Mouse (Mus musculus): Measurements from ENCODE around the gene Nop16.
"Not testable (repeated sequence)": the region's sequence is repeated elsewhere in the genome, so short reads cannot be mapped to it uniquely, and the experiment has no call there.

The Nop16 gene

GRCm38 (mm10) chr13:54589996-54590951, at the start of gene Nop16, which contains the start of gene Higd2a:
Gene Nop16, minus strand, starts transcription at chr13:54590090.
Gene Higd2a, plus strand, starts transcription at chr13:54590207.
- DNase-seq = peak; percentile 99

GRCm38 (mm10) chr13:54635011-54635410, 45.1 kb upstream of the Nop16 start:
- no peak for DNase-seq

DNA sequence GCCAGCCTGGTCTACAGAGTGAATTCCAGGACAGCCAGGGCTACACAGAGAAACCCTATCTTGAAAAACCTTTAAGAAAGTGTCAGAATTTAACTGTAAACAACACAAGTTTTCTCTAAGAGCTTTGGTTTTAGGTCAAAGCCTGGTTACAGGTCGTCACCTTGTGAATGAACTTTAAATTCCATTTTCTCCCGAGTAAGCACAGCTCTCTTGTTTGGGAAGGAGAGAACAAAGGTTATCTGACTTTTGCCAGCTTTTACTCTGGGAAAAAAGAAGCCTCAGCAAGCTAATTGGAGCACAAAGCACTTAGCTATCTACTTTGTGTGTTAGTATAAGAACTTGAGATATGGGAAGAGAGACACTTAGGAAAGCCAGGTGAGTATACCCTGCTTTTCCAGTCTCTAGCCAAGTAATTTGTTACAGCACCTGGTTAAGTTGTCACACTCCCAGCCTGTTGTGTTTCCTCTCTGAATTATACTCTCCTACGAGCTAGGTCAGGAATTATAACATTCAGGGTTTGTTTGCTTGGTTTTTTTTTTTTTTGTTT, 42.9 kb upstream of the Nop16 start:
- peak in 1 of 2 experiments; percentile 55 for DNase-seq

GRCm38 (mm10) chr13:54629128-54629527, 39.2 kb upstream of the Nop16 start:
- no peak for DNase-seq

- peak in 1 of 2 experiments; percentile 28 for DNase-seq
Observed at GRCm38 (mm10) chr13:54621960-54622521, 32.2 kb upstream of the Nop16 start.

DNA sequence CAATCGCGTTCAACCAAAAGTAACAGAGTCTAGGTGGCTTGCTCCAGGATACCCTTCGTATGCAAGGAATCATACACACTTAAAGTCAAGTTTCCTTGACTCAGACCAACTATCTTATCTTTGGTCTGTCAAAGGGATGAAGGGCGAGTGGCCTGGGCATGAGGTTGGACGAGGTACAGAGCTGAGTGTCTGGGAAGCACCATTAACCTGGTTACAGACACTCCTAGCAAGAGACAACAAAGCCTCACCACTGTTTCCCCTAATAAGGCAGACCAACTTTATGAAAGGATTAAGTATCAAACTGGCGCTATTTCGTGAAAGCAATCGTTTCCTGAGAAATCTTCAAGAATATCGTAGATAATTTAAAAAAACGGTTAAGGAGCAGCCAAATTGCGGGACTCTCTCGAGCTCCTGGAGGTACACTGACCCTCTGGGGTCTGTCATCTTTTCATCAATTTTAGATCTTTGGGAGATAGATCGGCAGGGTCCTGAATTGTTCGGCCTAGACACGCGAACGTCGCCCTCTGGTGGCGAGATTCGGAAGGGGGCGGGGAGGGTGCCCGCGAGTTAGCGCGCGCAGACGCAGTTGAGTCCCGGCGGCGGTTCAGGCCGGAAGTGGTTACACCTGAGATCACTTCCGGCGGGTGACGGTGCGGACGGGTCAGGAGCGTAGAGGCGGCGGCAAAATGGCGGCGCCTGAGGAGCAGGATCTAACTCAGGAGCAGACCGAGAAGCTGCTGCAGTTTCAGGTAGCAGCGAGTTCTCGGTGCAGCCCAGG, 31.5 kb upstream of the Nop16 start, which contains the start of gene Faf2:
Gene Faf2, plus strand, starts transcription at position 630 of the 778 bp plus-strand sequence.
- peak; percentile 97 to 100 for DNase-seq

- no peak for DNase-seq
Observed at GRCm38 (mm10) chr13:54616998-54617397, 27.1 kb upstream of the Nop16 start.

DNA sequence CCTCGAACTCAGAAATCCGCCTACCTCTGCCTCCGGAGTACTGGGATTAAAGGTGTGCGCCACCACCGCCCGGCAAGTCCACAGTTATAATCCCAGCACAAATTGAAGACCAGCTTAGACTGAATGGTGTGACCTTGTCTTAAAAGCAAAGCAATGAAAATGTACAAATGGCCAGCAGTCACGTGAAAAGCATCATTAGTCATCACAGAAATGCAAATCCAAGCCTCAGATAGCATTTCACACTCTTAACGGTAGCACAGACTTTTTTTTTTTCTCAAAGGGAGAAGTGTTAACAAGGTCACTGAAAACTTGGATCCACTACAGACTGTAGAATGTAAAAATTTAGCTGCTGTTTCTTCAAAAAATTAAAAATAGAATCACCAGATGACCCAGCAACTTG, 26.4 kb upstream of the Nop16 start:
- no peak for DNase-seq

DNA sequence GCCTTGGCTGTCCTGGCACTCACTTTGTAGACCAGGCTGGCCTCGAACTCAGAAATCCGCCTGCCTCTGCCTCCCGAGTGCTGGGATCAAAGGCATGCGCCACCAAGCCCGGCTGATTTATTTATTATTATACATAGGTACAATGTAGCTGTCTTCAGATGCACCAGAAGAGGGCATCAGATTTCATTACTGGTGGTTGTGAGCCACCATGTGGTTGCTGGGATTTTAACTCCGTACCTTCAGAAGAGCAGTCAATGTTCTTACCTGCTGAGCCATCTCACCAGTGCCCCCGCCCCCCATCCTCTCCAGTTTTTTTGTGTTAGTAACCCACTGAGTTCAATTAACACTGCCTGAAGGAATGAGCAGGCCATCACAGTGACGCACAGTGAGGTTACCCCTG, 23.3 kb upstream of the Nop16 start:
- DNase-seq = not testable (repeated sequence)

DNA sequence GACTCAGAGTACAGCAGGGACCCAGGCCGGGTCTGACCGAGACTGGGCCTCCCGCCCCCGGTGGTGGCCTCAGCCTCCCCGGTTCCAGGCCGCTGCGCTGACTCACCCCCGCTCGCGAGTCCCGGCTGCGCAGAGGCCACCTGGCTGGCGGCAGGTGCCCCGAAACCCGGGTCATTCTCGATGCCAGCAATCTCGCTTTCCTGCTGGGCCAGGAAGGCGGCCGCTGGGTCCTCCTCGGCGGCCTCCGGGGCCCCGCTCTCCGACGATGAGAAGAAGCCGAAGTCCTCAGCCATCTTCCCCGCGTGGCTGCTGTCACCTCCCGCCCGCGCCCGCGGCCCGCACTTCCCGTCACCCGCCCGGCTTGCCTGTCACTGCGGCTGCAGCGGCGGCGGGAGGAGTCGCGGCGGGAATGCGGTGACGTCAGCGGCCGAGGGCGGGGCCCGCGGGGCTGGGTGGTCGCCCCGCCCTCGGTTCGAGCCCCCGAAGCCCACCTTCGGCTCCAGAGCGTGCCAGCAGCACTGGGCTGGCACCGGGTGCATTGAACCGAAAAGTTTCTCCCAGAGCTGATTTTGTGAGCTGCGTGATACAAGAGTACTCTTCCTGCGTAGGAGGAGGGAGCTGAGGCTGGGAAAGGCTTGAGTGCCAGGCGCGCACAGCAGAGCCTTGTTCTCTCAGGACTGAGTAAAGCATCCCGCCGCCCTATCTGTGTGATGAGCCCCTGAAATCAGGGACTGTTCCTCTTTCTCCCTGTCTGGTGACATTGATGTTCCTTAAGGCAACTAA, 21.3 kb upstream of the Nop16 start, which contains the start of gene Cltb:
Gene Cltb, minus strand, starts transcription at position 373 of the 783 bp plus-strand sequence.
- peak; percentile 88 to 97 for DNase-seq

DNA sequence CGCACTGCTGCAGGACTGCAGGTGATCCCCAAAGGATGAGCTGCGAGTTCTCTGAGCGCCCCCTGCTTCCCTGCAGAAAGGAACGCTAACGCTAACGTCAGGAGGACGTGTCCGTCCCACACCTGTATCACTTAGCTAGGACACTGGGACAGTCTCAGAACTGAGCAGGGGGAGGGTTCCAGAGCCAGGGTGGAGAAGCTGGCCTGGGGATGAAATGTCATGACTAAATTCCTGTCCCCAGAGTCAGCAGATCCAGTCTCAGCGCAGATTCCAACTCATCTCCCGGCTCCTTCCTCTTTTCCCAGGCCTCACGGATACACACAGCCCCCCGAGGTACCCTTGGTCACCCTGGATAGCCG, 20.7 kb upstream of the Nop16 start:
- peak; percentile 22 to 45 for DNase-seq

DNA sequence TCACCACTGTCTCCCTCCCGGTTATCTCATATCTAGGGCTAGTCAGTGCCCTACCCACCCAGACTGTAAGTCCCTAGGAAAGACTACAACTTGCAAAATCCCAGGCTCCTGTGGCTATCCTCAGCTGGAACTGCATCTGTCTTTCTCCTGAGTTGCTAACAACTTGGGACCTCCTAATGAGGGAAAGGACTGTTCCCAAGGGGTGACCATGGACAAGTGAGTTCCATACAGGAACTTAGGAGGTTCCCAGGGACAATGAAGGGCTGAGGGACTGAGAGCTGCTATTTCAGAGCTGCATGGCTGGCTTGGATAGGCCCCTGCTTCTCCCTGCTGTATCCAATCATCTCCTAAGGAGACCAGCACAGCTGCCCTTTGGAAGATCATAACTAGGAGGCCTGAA, 19.4 kb upstream of the Nop16 start:
- DNase-seq = no peak

GRCm38 (mm10) chr13:54608666-54609065, 18.8 kb upstream of the Nop16 start:
- no peak for DNase-seq

GRCm38 (mm10) chr13:54608002-54608401, 18.1 kb upstream of the Nop16 start:
- no peak for DNase-seq

- no peak for DNase-seq
Observed at GRCm38 (mm10) chr13:54607204-54607603, 17.3 kb upstream of the Nop16 start.

GRCm38 (mm10) chr13:54605426-54605825, 15.5 kb upstream of the Nop16 start:
- peak; percentile 60 to 78 for DNase-seq

DNA sequence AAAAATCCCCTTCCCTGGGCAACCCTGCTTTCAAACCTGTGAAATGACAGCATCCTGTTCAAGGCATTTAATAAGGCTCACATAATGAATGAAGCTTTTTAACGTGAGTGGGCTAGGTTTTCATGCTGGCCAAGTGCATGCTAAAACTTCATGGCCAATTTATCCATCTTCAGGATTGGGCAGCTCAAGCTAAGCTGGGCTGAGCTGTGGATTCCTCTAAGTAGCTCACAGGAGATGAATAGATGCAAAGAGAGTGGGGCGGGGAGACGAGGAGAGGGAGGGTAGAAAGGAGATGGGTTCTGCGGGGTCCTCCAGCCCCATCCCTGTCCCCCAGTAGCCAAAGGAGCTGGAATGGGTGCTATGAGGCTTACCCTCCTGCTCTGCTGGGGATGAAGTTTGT, 14.3 kb upstream of the Nop16 start:
- DNase-seq = no peak

- DNase-seq = no peak
Observed at GRCm38 (mm10) chr13:54603501-54603900, 13.6 kb upstream of the Nop16 start.

DNA sequence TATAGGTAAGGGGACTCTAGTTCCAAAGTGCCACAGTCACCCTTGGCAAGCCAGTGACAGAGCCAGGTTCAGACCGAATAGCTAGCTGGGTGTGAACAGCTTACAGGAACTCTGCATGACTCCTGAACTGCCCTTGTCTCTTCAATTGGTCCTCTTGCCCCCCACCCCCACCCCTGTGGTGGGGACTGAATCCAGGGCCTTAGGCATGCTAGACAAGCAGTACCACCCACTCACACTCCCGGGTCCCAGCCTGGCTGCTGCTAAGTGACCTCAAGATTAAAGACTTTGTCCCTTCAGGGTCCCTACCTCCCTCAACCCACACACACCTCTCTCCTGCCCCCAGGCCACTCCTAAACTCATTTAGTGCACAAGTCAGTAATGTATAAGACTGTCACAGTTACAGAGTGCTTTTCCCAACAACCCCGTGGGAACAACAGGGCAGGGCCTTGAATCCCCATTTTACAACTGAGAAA, 12.8 kb upstream of the Nop16 start:
- no peak for DNase-seq

DNA sequence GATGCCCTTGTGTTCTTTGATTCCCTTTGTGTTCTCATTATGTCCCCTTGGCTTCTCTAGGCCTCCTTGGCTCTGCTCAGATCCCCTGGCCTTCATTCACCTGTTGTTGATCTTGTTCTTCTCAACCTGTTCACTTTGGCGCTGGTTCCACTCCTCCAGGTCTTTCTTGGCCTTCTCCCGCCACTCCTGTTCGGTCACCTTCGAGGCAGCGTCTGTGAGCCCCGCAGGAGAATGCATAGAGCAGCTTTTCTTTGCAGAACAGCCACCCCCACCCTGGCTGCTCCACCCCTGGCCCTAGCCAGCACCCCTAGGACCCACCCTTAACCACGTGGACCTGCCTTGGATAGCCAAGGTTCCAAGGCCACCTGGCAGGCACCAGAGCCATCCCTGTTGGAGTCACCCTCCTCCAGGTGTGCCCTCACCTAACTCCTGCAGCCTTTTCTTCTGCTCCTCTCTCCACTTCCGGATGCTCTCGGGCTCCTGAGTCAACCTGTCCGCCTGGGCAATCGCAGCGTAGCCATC, 8.8 kb upstream of the Nop16 start:
- no peak for DNase-seq

- peak in 1 of 2 experiments; percentile 47 for DNase-seq
Observed at GRCm38 (mm10) chr13:54596870-54597269, 7.0 kb upstream of the Nop16 start.

Data from kidney, postnatal 36 days (tissue).